Mouse (Mus musculus): ENCODE measurements around the gene Ip6k2.

Gene Ip6k2

GRCm38 (mm10) chr9:108824755-108825413 is 41.3 kb downstream of the Ip6k2 start:
- no peak for DNase-seq

- DNase-seq, result peak; percentile 61
Measured at GRCm38 (mm10) chr9:108825820-108826699, 42.5 kb downstream of the Ip6k2 start, which contains the start of gene Celsr3. TSS of gene Celsr3 (plus strand) at chr9:108826320.

- DNase-seq, result peak; percentile 86
Measured at GRCm38 (mm10) chr9:108826700-108827340, 43.2 kb downstream of the Ip6k2 start.

DNA sequence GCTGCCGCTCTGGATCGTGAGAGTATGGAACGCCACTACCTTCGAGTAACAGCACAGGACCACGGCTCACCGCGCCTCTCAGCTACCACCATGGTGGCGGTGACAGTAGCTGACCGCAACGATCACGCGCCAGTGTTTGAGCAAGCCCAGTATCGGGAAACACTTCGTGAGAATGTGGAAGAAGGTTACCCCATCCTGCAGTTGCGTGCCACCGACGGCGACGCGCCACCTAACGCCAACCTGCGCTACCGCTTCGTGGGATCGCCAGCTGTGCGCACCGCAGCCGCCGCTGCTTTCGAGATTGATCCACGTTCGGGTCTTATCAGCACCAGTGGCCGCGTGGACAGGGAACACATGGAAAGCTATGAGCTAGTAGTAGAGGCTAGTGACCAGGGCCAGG is 43.9 kb downstream of the Ip6k2 start:
- peak; percentile 40 for DNase-seq

GRCm38 (mm10) chr9:108827906-108828305 is 44.3 kb downstream of the Ip6k2 start:
- peak; percentile 32 for DNase-seq

- no peak for DNase-seq
Measured at GRCm38 (mm10) chr9:108831637-108832036, 48.0 kb downstream of the Ip6k2 start.

GRCm38 (mm10) chr9:108832390-108833108 is 49.0 kb downstream of the Ip6k2 start:
- DNase-seq, result peak; percentile 79

DNA sequence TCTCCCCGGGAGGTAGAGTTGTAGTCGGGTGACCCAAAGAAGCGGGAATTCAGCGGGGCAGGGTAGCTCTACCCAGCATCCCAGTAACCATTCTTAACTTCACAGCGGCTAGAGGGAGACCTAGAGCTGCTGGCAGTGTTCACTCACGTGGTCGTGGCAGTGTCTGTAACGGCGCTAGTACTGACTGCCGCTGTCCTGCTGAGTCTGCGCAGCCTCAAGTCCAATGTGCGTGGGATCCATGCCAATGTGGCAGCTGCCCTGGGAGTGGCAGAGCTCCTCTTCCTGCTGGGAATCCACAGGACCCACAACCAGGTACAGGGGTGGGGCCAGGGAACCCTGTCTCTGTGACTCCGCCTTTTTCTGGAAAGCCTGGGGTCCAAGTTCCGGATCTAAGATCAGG is 59.4 kb downstream of the Ip6k2 start:
- DNase-seq, result no peak

DNA sequence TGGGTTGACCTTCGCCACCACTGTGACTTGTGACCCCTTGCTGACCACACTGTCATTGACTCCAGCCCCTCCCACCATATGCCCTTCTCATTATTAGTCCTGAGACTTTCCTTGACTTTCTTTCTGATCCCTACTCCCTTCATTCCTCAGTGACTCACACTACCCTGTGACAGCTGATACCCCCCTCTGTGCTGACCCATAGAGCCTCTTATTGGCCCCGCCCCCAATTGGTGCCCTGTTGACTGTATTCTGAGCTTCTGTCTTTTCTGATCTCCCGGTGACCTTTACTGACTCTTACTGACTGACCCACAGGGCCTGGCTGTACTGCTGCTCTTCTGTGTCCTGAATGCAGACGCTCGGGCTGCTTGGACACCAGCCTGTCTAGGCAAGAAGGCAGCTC is 61.8 kb downstream of the Ip6k2 start:
- no peak for DNase-seq

- no peak for DNase-seq
Measured at GRCm38 (mm10) chr9:108847374-108847773, 63.8 kb downstream of the Ip6k2 start.

DNA sequence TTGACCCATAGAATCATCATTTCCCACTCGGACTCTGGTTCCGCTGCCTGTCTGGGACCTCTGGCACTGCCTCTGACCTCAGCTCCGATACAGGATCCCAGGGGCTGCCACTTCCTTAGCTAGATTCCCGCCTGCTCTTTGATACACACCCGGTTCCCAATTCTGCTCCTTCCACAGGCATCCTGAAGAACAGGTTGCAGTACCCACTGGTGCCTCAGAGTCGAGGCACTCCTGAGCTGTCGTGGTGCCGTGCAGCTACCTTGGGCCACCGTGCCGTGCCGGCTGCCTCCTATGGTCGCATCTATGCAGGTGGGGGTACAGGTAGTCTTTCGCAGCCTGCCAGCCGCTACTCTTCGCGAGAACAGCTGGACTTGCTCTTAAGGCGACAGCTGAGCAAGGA is 64.8 kb downstream of the Ip6k2 start:
- no peak for DNase-seq

- no peak for DNase-seq
Measured at GRCm38 (mm10) chr9:108852976-108853375, 69.4 kb downstream of the Ip6k2 start, which contains the start of gene Slc26a6. TSS of gene Slc26a6 (plus strand) at chr9:108853283.

DNA sequence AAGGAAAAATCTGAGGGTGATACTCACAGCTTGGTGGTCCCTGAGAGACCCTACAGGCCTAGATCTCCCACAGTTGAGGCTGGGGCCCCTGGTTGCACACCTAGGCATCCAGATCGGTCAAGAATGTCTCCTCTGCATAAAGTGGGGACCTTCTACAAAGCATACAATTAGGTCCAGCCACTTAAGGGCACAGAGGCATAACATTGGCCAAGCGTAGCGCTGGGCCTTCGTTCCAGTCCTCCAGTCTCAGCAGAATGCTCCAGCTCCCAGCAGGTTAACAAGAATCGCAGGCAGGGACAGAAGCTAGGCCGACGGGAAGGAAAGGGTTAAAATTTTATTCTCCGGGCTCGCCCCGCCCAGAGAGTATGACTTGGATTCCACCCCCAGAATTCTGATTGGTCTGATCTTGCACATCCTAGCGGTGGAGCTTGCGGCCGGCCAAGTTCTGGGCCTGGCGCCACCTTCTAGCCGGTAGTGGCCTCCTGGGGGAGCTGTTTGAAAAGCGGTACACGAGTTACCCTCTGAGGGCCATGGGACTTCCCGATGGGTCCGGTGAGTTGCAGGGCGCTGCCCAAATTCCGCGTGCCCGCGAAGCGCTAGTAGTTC is 70.1 kb downstream of the Ip6k2 start:
- peak; percentile 85 for DNase-seq

DNA sequence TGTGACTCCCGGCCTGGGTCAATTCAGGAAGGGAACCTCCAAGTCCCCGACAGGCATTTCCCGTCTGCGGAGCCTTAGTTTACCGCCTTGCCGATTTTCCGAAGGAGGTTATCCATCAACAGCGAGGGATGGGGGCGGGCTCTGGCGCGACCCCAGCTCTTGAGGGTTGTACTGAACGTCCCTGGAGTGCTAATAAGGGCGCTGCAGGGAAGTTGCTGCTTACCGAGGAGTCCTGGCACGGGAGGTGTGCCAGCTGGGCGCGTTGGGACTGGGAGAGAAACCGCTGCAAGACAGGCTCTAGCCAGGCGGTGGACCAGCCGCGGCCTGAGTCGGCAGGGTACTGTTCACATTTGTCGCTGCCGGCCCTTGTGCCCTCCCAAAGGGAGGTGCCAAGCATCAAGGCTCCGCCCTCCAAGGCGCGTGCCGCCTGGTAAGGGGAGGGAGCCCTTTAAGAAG is 70.7 kb downstream of the Ip6k2 start:
- DNase-seq, result peak; percentile 89

GRCm38 (mm10) chr9:108855335-108855734 is 71.7 kb downstream of the Ip6k2 start:
- DNase-seq, result no peak
